Mouse (Mus musculus): ENCODE measurements around the gene Gm20909. TPM values are rescaled to one million over a fixed set of nuclear protein-coding genes. Genes with fewer than 3 reads are reported as not detected.
"Not testable (repeated sequence)": the region's sequence is repeated elsewhere in the genome, so short reads cannot be mapped to it uniquely, and the experiment has no call there.

The Gm20909 gene
- total RNA-seq (2021) (not detected), polyA plus RNA-seq (2012; rRNA removed) (not detected in 2 replicates)
- long read RNA-seq: 0 reads

- not testable (repeated sequence) for DNase-seq
Measured at GRCm38 (mm10) chrY:21164270-21164669, at the start of gene Gm20909. Gene Gm20909, plus strand, starts transcription at chrY:21164570.

Other genes with a start within 250 kb of the Gm20909 start
- not detected for gene Gm29866, start 170.9 kb upstream of the Gm20909 start, total RNA-seq (2021)
- gene Gm29866, start 170.9 kb upstream of the Gm20909 start, polyA plus RNA-seq (2012; rRNA removed): not detected in 2 replicates
- gene Gm20865, start 77.0 kb downstream of the Gm20909 start, total RNA-seq (2021): not detected
- not detected in 2 replicates for gene Gm20865, start 77.0 kb downstream of the Gm20909 start, polyA plus RNA-seq (2012; rRNA removed)

Data from adrenal gland, adult 2 months (tissue).